Mouse (Mus musculus): ENCODE data around the gene Gramd1b. TPM values are rescaled to one million over a fixed set of nuclear protein-coding genes. Genes with fewer than 3 reads are reported as not detected.

Gene Gramd1b
- total RNA-seq, 2 experiments from 2014 or later, result 19.7 to 25.3 TPM

GRCm38 (mm10) chr9:40320879-40321667 lies 210.1 kb downstream of the Gramd1b start:
- peak; percentile 57 to 83 for DNase-seq (ENCODE audit: low spot score in 2 of 2)

- no peak for DNase-seq (ENCODE audit: low spot score in 2 of 2)
These were observed 210.8 kb downstream of the Gramd1b start for GRCm38 (mm10) chr9:40320405-40320804.

- DNase-seq (ENCODE audit: low spot score in 2 of 2), result no peak
These were observed 212.4 kb downstream of the Gramd1b start for GRCm38 (mm10) chr9:40318771-40319170.

- no peak for DNase-seq (ENCODE audit: low spot score in 2 of 2)
These were observed 213.4 kb downstream of the Gramd1b start for GRCm38 (mm10) chr9:40317735-40318134.

GRCm38 (mm10) chr9:40316865-40317660 lies 214.1 kb downstream of the Gramd1b start:
- no peak for DNase-seq (ENCODE audit: low spot score in 2 of 2)

GRCm38 (mm10) chr9:40311813-40312212 lies 219.4 kb downstream of the Gramd1b start:
- no peak for DNase-seq (ENCODE audit: low spot score in 2 of 2)

- DNase-seq (ENCODE audit: low spot score in 2 of 2), result no peak
These were observed 221.3 kb downstream of the Gramd1b start for GRCm38 (mm10) chr9:40309876-40310275.

GRCm38 (mm10) chr9:40307311-40307710 lies 223.9 kb downstream of the Gramd1b start:
- no peak for DNase-seq (ENCODE audit: low spot score in 2 of 2)

GRCm38 (mm10) chr9:40304243-40304642 lies 226.9 kb downstream of the Gramd1b start:
- no peak for DNase-seq (ENCODE audit: low spot score in 2 of 2)

- DNase-seq (ENCODE audit: low spot score in 2 of 2), result no peak
These were observed 228.8 kb downstream of the Gramd1b start for GRCm38 (mm10) chr9:40302375-40302774.

- DNase-seq (ENCODE audit: low spot score in 2 of 2), result no peak
These were observed 229.7 kb downstream of the Gramd1b start for GRCm38 (mm10) chr9:40301475-40301874.

- no peak for DNase-seq (ENCODE audit: low spot score in 2 of 2)
These were observed 230.9 kb downstream of the Gramd1b start for GRCm38 (mm10) chr9:40300018-40300989.

GRCm38 (mm10) chr9:40299323-40299722 lies 231.9 kb downstream of the Gramd1b start:
- DNase-seq (ENCODE audit: low spot score in 2 of 2), result no peak

GRCm38 (mm10) chr9:40297969-40298368 lies 233.2 kb downstream of the Gramd1b start:
- DNase-seq (ENCODE audit: low spot score in 2 of 2), result no peak

- no peak for DNase-seq (ENCODE audit: low spot score in 2 of 2)
These were observed 234.9 kb downstream of the Gramd1b start for GRCm38 (mm10) chr9:40296251-40296650.

GRCm38 (mm10) chr9:40294866-40295265 lies 236.3 kb downstream of the Gramd1b start:
- no peak for DNase-seq (ENCODE audit: low spot score in 2 of 2)

GRCm38 (mm10) chr9:40294210-40294609 lies 237.0 kb downstream of the Gramd1b start:
- no peak for DNase-seq (ENCODE audit: low spot score in 2 of 2)

- no peak for DNase-seq (ENCODE audit: low spot score in 2 of 2)
These were observed 237.4 kb downstream of the Gramd1b start for GRCm38 (mm10) chr9:40293740-40294139.

GRCm38 (mm10) chr9:40293286-40293685 lies 237.9 kb downstream of the Gramd1b start:
- DNase-seq (ENCODE audit: low spot score in 2 of 2), result no peak

- no peak for DNase-seq (ENCODE audit: low spot score in 2 of 2)
These were observed 238.7 kb downstream of the Gramd1b start for GRCm38 (mm10) chr9:40292475-40292874.

GRCm38 (mm10) chr9:40282968-40283367 lies 248.2 kb downstream of the Gramd1b start:
- peak in 1 of 2 experiments; percentile 28 for DNase-seq (ENCODE audit: low spot score in 2 of 2)
